Mouse (Mus musculus) stomach, postnatal 0 days (tissue): ENCODE results near the gene Fam92b. TPM values are rescaled to one million over a fixed set of nuclear protein-coding genes. Genes with fewer than 3 reads are reported as not detected.

ENCODE experiments used
- ATAC-seq: fragments of 200-750 bp; cut with Nextera tagmentation; 2 replicates; pipeline ENCODE4 v1.8.0; 2017; ENCODE audit not compliant: low FRiP score, low TSS enrichment
- DNase-seq: peaks from one replicate; pipeline ENCODE4 v3.0.0-alpha.2; 2016; ENCODE audit warnings: low spot score
- H3K27ac ChIP-seq: fragments of 300-500 bp; sonication (generic); replicated peaks from 2 replicates; pipeline ENCODE4 v1.5.1; 2014; ENCODE audit warnings: mild to moderate bottlenecking, control low read depth
- H3K27me3 ChIP-seq: fragments of 300-500 bp; sonication (generic); 2 replicates; pipeline ENCODE4 v1.6.1; 2014; ENCODE audit warnings: low read length; ENCODE audit not compliant: control insufficient read depth, insufficient read depth
- H3K36me3 ChIP-seq: fragments of 300-500 bp; sonication (generic); 2 replicates; pipeline ENCODE4 v1.6.1; 2014; ENCODE audit warnings: low read length, mixed read lengths; ENCODE audit not compliant: control insufficient read depth, insufficient read depth
- H3K4me1 ChIP-seq: fragments of 300-500 bp; sonication (generic); replicated peaks from 2 replicates; pipeline ENCODE4 v1.6.1; 2014; ENCODE audit warnings: antibody characterized with exemption; ENCODE audit not compliant: control insufficient read depth, insufficient read depth
- H3K4me2 ChIP-seq: fragments of 300-500 bp; sonication (generic); replicated peaks from 2 replicates; pipeline ENCODE4 v1.6.1; 2014; ENCODE audit warnings: low read depth, mild to moderate bottlenecking, control low read depth, moderate library complexity
- H3K4me3 ChIP-seq: fragments of 300-500 bp; sonication (generic); 2 replicates; pipeline ENCODE4 v1.5.1; 2014; ENCODE audit warnings: low read depth, low read length, control low read depth
- H3K9ac ChIP-seq: fragments of 300-500 bp; sonication (generic); 2 replicates; pipeline ENCODE4 v1.6.1; 2014; ENCODE audit warnings: mild to moderate bottlenecking, low read length, control low read depth, mixed read lengths
- H3K9me3 ChIP-seq: fragments of 300-500 bp; sonication (generic); 2 replicates; pipeline ENCODE4 v1.6.1; 2016; ENCODE audit warnings: low read length; ENCODE audit not compliant: control insufficient read depth
- CTCF ChIP-seq: IDR thresholded peaks from 2 replicates; pipeline ENCODE4 v1.5.1; 2016; ENCODE audit warnings: antibody characterized with exemption, low read depth, mild to moderate bottlenecking, moderate library complexity
- EP300 ChIP-seq: optimal IDR thresholded peaks from 2 replicates; pipeline ENCODE3; 2016; ENCODE audit warnings: antibody characterized with exemption
- WGBS: fragments of 180-500 bp; shearing (Covaris S2); extraction: QIAGEN DNeasy Blood & Tissue Kit; methylation state at CpG from one replicate; pipeline ENCODE4 v1.1.7; 2014; 5-methylcytosine and 5-hydroxymethylcytosine counted together
- polyA plus RNA-seq: library from polyadenylated mRNA; unstranded; fragments of >200 nt; fragmentation: Nextera tagmentation; extraction: Ambion mirVana; gene quantifications from 2 replicates; pipeline ENCODE4 v1.2.1, GENCODE M21; 2015

Gene Fam92b
- polyA plus RNA-seq, 1 experiment from 2014 or later, result 0.18 TPM

GRCm38 (mm10) chr8:120201351-120201750 lies 24.1 kb upstream of the Fam92b start:
- H3K36me3 ChIP-seq, result no peaks in the 10 kb centered on the region
- no peak overlapping the region for H3K4me3 ChIP-seq
- 0 out of 2 replicates have a peak, but pooled peaks cover 3% of the 10 kb centered on the region for H3K4me1 ChIP-seq
- no peak overlapping the region for H3K9ac ChIP-seq
- no peak for DNase-seq
- WGBS, result 64% methylated on average over 6 of the region's 6 CpGs
- no peak overlapping the region for H3K4me2 ChIP-seq
- TF ChIP-seq EP300 (no peak), CTCF (no peak)
- 0 out of 2 replicates have a peak, but pooled peaks cover 3% of the 10 kb centered on the region for H3K9me3 ChIP-seq
- no peaks in the 10 kb centered on the region for H3K27me3 ChIP-seq
- no peak overlapping the region for H3K27ac ChIP-seq
- no peak for ATAC-seq

GRCm38 (mm10) chr8:120192118-120192517 lies 14.9 kb upstream of the Fam92b start:
- Histone ChIP-seq H3K27ac (peak overlapping the region; percentile 88; the same call in 1 of the 2 replicates), H3K9me3 (no peaks in the 10 kb centered on the region), H3K9ac (no peak overlapping the region), H3K36me3 (no peaks in the 10 kb centered on the region), H3K4me3 (no peak overlapping the region), H3K4me2 (no peak overlapping the region), H3K27me3 (no peaks in the 10 kb centered on the region), H3K4me1 (peaks cover 5% of the 10 kb centered on the region; the same call in 1 of the 2 replicates)
- TF ChIP-seq EP300, result no peak
- TF ChIP-seq CTCF, result no peak
- ATAC-seq (no peak), DNase-seq (no peak)
- 96% methylated on average over 5 of the region's 5 CpGs for WGBS

DNA sequence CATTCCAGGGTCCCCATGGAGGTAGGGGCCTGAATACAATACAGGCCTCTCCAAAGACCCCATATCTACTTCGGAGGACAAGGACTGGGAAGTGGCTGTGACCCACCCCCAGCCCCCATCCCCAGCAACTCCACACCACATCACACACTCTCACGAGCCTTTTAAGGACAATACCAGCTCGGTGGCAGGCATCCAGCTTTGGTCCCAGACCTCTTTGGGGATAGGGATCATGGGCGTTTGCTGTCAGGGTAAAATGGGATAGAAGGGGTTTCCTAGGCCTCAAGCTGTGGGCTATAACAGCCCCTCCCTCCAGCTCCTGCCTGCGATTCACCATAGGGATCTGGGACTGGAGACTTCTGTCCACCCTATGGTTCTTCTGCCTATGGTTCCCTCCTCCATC lies 14.4 kb upstream of the Fam92b start:
- no peak overlapping the region for H3K4me3 ChIP-seq
- H3K36me3 ChIP-seq, result no peaks in the 10 kb centered on the region
- 55% methylated on average over 5 of the region's 5 CpGs for WGBS
- TF ChIP-seq CTCF, result no peak
- no peak for TF ChIP-seq EP300
- no peaks in the 10 kb centered on the region for H3K9me3 ChIP-seq
- H3K27ac ChIP-seq, result peak overlapping the region; percentile 88
- ATAC-seq (no peak), DNase-seq (no peak)
- H3K27me3 ChIP-seq, result no peaks in the 10 kb centered on the region
- H3K4me2 ChIP-seq, result no peak overlapping the region
- H3K4me1 ChIP-seq, result peaks cover 5% of the 10 kb centered on the region; the same call in 1 of the 2 replicates
- no peak overlapping the region for H3K9ac ChIP-seq

DNA sequence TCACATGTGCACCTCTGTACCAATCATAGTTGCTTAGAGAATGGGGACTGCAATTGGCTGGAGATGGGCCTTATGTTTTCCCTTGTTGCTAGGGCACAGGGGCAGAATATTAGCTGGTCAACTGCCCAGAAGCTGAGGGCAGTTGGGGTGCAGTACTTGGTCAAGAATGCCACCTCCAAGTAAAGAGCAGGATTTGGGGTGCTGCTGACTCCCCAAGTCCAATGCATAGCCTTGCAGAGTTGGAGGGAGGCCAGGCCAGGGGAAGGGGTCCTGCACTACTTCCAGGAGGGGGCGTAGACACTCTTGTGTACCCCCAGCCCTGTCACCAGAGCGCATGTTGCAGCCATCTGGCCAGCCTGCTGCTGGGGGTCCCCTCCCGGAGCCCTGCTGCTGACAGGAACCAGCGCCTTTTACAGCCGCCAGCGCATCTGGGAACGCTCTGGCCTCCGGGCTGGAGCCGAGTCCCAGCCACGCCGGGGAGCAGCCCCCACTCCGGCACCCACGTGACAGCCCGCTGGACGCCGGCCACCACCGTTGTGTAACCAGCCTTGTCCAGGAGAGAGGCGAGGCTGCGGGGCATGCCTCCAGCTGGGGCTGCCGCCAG lies 13.6 kb upstream of the Fam92b start:
- ATAC-seq (peak; percentile 88), DNase-seq (peak; percentile 91)
- H3K9me3 ChIP-seq, result no peaks in the 10 kb centered on the region
- H3K36me3 ChIP-seq, result no peaks in the 10 kb centered on the region
- no peak overlapping the region for H3K9ac ChIP-seq
- peaks cover 7% of the 10 kb centered on the region for H3K4me1 ChIP-seq
- H3K4me3 ChIP-seq, result peak overlapping the region; percentile 8; the same call in 1 of the 2 replicates
- H3K4me2 ChIP-seq, result peak overlapping the region; percentile 51
- TF ChIP-seq EP300, result no peak
- peak; percentile 35; the same call in 1 of the 2 replicates for TF ChIP-seq CTCF
- peak overlapping the region; percentile 88 for H3K27ac ChIP-seq
- H3K27me3 ChIP-seq, result no peaks in the 10 kb centered on the region
- WGBS, result 36% methylated on average over 20 of the region's 20 CpGs

DNA sequence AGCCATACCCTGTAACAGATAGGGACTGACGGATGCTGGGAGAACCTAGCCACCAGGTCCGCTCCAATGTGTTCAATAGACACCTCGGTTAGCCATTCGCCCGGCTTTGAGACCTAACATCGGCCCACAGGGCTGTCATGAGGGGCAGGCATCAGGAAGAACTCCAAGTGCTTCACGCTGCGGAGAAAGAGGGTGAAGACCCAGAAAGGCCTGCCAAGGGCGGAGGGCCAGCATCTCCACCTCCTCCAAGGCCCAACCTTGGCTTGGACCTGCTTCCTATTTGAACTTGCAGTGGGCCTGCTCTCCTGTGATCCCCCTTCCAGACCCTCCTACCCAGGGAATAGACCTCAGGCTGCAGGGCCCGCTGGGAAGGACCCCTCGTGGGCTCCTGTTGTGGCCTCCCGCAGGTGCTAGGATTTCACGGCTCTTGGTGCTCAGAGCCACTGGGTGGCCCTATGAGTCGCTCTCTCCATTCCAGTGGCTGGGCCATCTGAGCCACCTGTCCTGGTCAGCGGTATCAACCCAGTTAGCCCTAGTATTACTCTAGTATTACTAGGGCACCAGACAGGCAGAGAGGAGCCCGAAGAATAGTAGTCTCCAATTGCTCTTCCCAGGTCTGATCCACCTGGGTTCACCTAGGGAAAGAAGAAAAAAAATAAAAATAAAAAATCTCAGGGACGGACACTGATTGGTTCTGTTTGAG lies 13.0 kb upstream of the Fam92b start:
- H3K27ac ChIP-seq, result peak overlapping the region; percentile 49; the same call in 1 of the 2 replicates
- H3K4me3 ChIP-seq, result no peak overlapping the region
- TF ChIP-seq CTCF (no peak), EP300 (no peak)
- DNase-seq, result no peak
- 77% methylated on average over 17 of the region's 17 CpGs for WGBS
- H3K4me1 ChIP-seq, result peaks cover 14% of the 10 kb centered on the region
- ATAC-seq, result no peak
- no peaks in the 10 kb centered on the region for H3K36me3 ChIP-seq
- H3K9me3 ChIP-seq, result no peaks in the 10 kb centered on the region
- no peak overlapping the region for H3K4me2 ChIP-seq
- no peaks in the 10 kb centered on the region for H3K27me3 ChIP-seq
- H3K9ac ChIP-seq, result no peak overlapping the region

- H3K27ac ChIP-seq, result no peak overlapping the region
- H3K4me1 ChIP-seq, result peaks cover 17% of the 10 kb centered on the region
- TF ChIP-seq EP300, result no peak
- TF ChIP-seq CTCF, result no peak
- no peak overlapping the region for H3K4me2 ChIP-seq
- H3K36me3 ChIP-seq, result no peaks in the 10 kb centered on the region
- H3K4me3 ChIP-seq, result no peak overlapping the region
- H3K27me3 ChIP-seq, result no peaks in the 10 kb centered on the region
- DNase-seq (no peak), ATAC-seq (no peak)
- WGBS, result 63% methylated on average over 6 of the region's 6 CpGs
- H3K9ac ChIP-seq, result no peak overlapping the region
- no peaks in the 10 kb centered on the region for H3K9me3 ChIP-seq
These were observed 12.2 kb upstream of the Fam92b start for GRCm38 (mm10) chr8:120189440-120189839.
